Mouse (Mus musculus): Measurements from ENCODE around the gene Olfr391-ps. TPM values are rescaled to one million over a fixed set of nuclear protein-coding genes. Genes with fewer than 3 reads are reported as not detected.

The Olfr391-ps gene
- not detected for total RNA-seq (2021)
- long read RNA-seq, experiment 1 = 0 reads
- long read RNA-seq, experiment 2 = 0 reads

DNA sequence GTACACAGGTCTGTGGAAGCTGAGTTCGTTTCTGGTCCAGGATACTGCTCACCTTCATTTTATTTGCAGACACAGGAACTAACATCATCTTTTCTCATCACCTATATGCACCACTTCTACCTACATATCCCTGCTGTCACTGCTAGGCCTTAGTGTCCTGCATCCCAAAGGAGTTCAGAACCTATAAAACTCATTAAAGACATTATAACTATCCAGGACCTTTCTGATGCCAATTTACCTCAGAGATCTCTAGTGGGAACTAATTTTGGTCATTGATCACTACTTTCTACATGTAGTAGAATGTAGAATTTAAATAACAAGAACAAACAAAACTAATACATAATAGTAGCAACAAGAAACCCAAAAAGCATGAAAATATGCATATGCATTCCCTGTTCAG is at the start of gene Olfr391-ps:
Gene Olfr391-ps (minus strand): TSS at position 101 of the 400 bp plus-strand sequence.
- H3K27ac ChIP-seq = no peak within 1 kb of the TSS
- H3K4me3 ChIP-seq = no peak within 1 kb of the TSS
- no peak for DNase-seq (ENCODE audit: low spot score in 2 of 2)
- no peak for TF ChIP-seq CTCF (conservative IDR thresholded peaks at IDR 0.05)

DNA sequence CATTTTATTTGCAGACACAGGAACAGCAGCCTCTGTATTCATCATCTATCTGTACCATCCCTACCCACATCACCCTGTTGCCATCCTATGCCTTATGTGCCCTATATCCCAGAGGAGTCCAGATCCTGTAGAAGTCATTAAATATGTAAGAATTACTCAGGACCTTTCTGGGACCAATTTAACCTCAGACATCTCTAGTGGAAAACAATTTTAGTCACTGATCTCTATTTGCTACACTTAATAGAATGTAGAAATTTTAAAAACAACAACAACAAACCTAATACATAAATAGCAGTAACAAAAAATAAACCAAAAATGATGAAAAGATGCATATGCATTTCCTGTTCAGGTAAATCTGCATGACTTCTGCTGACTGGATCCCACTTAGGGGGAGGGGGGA is 48.5 kb upstream of the Olfr391-ps start, which contains the start of gene Olfr393:
Gene Olfr393 (minus strand): TSS at position 101 of the 400 bp plus-strand sequence.
- DNase-seq (ENCODE audit: low spot score in 2 of 2) = no peak
- no peak within 1 kb of the TSS for H3K27ac ChIP-seq
- TF ChIP-seq CTCF (conservative IDR thresholded peaks at IDR 0.05) = no peak
- H3K4me3 ChIP-seq = no peak within 1 kb of the TSS

GRCm38 (mm10) chr11:73816949-73817348 is 14.1 kb upstream of the Olfr391-ps start, which contains the start of gene Olfr392:
Olfr392 (minus strand) TSS chr11:73817049.
- Histone ChIP-seq H3K4me3 (no peak within 1 kb of the TSS), H3K27ac (no peak within 1 kb of the TSS)
- TF ChIP-seq CTCF (conservative IDR thresholded peaks at IDR 0.05) = no peak
- DNase-seq (ENCODE audit: low spot score in 2 of 2) = no peak

DNA sequence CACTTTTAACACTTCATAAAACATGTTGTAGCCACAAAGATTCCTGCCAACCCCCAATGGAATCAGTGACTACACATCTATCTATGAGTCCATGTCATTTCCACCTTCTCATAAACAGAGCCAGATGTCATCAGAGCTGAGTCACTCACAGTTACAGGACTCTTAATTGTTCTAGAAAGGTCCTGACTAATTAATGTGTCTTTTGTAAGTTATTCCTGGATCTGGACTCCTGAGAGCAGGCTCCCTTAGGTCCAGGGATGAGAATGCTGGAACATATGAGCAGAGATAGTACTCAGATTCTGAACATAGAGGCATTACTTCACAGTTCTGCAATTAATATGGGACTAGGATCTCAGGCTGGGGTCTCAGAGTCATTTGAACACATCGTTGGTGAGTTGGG is 20.2 kb downstream of the Olfr391-ps start, which contains the start of gene Olfr390:
Gene Olfr390 (plus strand): TSS at position 301 of the 400 bp plus-strand sequence.
- no peak within 1 kb of the TSS for H3K27ac ChIP-seq
- DNase-seq (ENCODE audit: low spot score in 2 of 2) = no peak

GRCm38 (mm10) chr11:73780613-73781012 is 22.2 kb downstream of the Olfr391-ps start, which contains the start of gene Olfr389:
Olfr389 (minus strand) TSS chr11:73780713.
- no peak for DNase-seq (ENCODE audit: low spot score in 2 of 2)
- Histone ChIP-seq H3K4me3 (no peak within 1 kb of the TSS), H3K27ac (no peak within 1 kb of the TSS)
- no peak for TF ChIP-seq CTCF (conservative IDR thresholded peaks at IDR 0.05)

More for the DNA sequence above, 20.2 kb downstream of the Olfr391-ps start, which contains the start of gene Olfr390:
- H3K4me3 ChIP-seq = no peak within 1 kb of the TSS
- TF ChIP-seq CTCF (conservative IDR thresholded peaks at IDR 0.05) = no peak

DNA sequence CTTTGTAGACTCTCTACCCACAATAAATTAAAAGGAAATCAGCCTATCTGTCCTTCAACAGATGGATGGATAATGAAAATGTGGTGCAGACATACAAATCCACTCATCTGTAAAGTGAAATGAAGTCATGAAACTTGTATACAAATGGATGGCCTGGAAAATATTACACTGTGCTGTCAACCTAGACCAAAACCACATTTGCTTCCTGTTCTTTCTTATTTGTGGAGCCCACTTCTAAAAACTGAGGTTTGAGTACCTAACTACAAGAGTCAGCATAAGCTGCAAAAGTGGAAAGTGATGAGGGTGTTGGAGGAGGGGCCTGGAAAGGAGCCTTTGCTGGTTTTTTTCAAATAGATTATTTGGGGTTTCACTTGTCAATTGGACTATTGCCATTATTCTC is 43.7 kb downstream of the Olfr391-ps start:
- Histone ChIP-seq H3K4me3 (no peak overlapping the region), H3K27ac (no peak overlapping the region)
- no peak for DNase-seq (ENCODE audit: low spot score in 2 of 2)
- TF ChIP-seq CTCF (conservative IDR thresholded peaks at IDR 0.05) = no peak

Other genes with a start within 250 kb of the Olfr391-ps start
- gene Olfr385, start 210.0 kb downstream of the Olfr391-ps start, total RNA-seq (2021) = not detected
- gene Olfr384, start 204.5 kb downstream of the Olfr391-ps start, total RNA-seq (2021) = not detected
- not detected for gene Zfp735, start 114.3 kb downstream of the Olfr391-ps start, total RNA-seq (2021)
- gene Olfr389, start 22.3 kb downstream of the Olfr391-ps start, total RNA-seq (2021) = not detected
- gene Olfr390, start 20.1 kb downstream of the Olfr391-ps start, total RNA-seq (2021) = not detected
- gene Olfr392, start 14.0 kb upstream of the Olfr391-ps start, total RNA-seq (2021) = not detected
- not detected for gene Olfr393, start 48.4 kb upstream of the Olfr391-ps start, total RNA-seq (2021)
- gene Olfr394, start 87.7 kb upstream of the Olfr391-ps start, total RNA-seq (2021) = not detected
- gene Olfr395, start 106.2 kb upstream of the Olfr391-ps start, total RNA-seq (2021) = not detected
- gene Olfr23, start 133.6 kb upstream of the Olfr391-ps start, total RNA-seq (2021) = not detected
- not detected for gene Olfr397, start 157.8 kb upstream of the Olfr391-ps start, total RNA-seq (2021)
- not detected for gene Olfr398, start 187.4 kb upstream of the Olfr391-ps start, total RNA-seq (2021)

Data from layer of hippocampus, adult 2 months (tissue).